Mouse (Mus musculus): Measurements from ENCODE around the gene Olfr895. TPM values are rescaled to one million over a fixed set of nuclear protein-coding genes. Genes with fewer than 3 reads are reported as not detected.

Olfr895 gene
- not detected in 2 replicates for polyA plus RNA-seq (2016; fragmentation: Nextera tagmentation; extraction: Ambion mirVana)

GRCm38 (mm10) chr9:38267551-38267950 is at the start of gene Olfr895:
Gene Olfr895 (plus strand): TSS chr9:38267851.
- ATAC-seq (ENCODE audit: low FRiP score): no peak
- Histone ChIP-seq H3K4me1 (no peaks in the 10 kb centered on the region), H3K27ac (no peak within 1 kb of the TSS), H3K9ac (no peak within 1 kb of the TSS), H3K4me2 (no peak within 1 kb of the TSS), H3K4me3 (replicated peaks) (no peak within 1 kb of the TSS), H3K36me3 (replicated peaks) (no peaks in the 10 kb centered on the region), H3K9me3 (no peaks in the 10 kb centered on the region), H3K27me3 (no peaks in the 10 kb centered on the region)

- no peaks in the 10 kb centered on the region for H3K36me3 ChIP-seq (replicated peaks)
- no peaks in the 10 kb centered on the region for H3K4me1 ChIP-seq
- H3K27me3 ChIP-seq: no peaks in the 10 kb centered on the region
- ATAC-seq (ENCODE audit: low FRiP score): no peak
- no peaks in the 10 kb centered on the region for H3K9me3 ChIP-seq
- H3K4me2 ChIP-seq: no peak within 1 kb of the TSS
- H3K9ac ChIP-seq: no peak within 1 kb of the TSS
- no peak within 1 kb of the TSS for H3K27ac ChIP-seq
- H3K4me3 ChIP-seq (replicated peaks): no peak within 1 kb of the TSS
Measured at GRCm38 (mm10) chr9:38252474-38252873, 15.2 kb upstream of the Olfr895 start, which contains the start of gene Olfr143. Gene Olfr143 (plus strand): TSS chr9:38252774.

- WGBS: 88% methylated on average over 1 of the region's 1 CpGs
- Histone ChIP-seq H3K4me1 (no peaks in the 10 kb centered on the region), H3K36me3 (replicated peaks) (no peaks in the 10 kb centered on the region)
Measured at GRCm38 (mm10) chr9:38290807-38291206, 23.2 kb downstream of the Olfr895 start, which contains the start of gene Olfr896-ps1. Gene Olfr896-ps1 (plus strand): TSS chr9:38291107.

More at GRCm38 (mm10) chr9:38290807-38291206, 23.2 kb downstream of the Olfr895 start, which contains the start of gene Olfr896-ps1:
- H3K4me2 ChIP-seq: no peak within 1 kb of the TSS
- H3K9me3 ChIP-seq: no peaks in the 10 kb centered on the region
- no peak within 1 kb of the TSS for H3K9ac ChIP-seq
- H3K27me3 ChIP-seq: no peaks in the 10 kb centered on the region
- H3K27ac ChIP-seq: no peak within 1 kb of the TSS
- ATAC-seq (ENCODE audit: low FRiP score): no peak
- no peak within 1 kb of the TSS for H3K4me3 ChIP-seq (replicated peaks)

Other genes starting within 250 kb of the Olfr895 start
- gene Olfr883, start 242.0 kb upstream of the Olfr895 start, polyA plus RNA-seq (2016; fragmentation: Nextera tagmentation; extraction: Ambion mirVana): not detected in 2 replicates
- not detected in 2 replicates for gene Olfr884, start 221.3 kb upstream of the Olfr895 start, polyA plus RNA-seq (2016; fragmentation: Nextera tagmentation; extraction: Ambion mirVana)
- gene Olfr885, start 206.5 kb upstream of the Olfr895 start, polyA plus RNA-seq (2016; fragmentation: Nextera tagmentation; extraction: Ambion mirVana): not detected in 2 replicates
- not detected in 2 replicates for gene Olfr887, start 183.8 kb upstream of the Olfr895 start, polyA plus RNA-seq (2016; fragmentation: Nextera tagmentation; extraction: Ambion mirVana)
- gene Olfr888, start 159.7 kb upstream of the Olfr895 start, polyA plus RNA-seq (2016; fragmentation: Nextera tagmentation; extraction: Ambion mirVana): not detected in 2 replicates
- gene Olfr889, start 152.7 kb upstream of the Olfr895 start, polyA plus RNA-seq (2016; fragmentation: Nextera tagmentation; extraction: Ambion mirVana): 0.08 and 0.09 TPM in 2 replicates
- not detected in 2 replicates for gene Olfr890, start 125.3 kb upstream of the Olfr895 start, polyA plus RNA-seq (2016; fragmentation: Nextera tagmentation; extraction: Ambion mirVana)
- not detected in 2 replicates for gene Olfr891, start 87.0 kb upstream of the Olfr895 start, polyA plus RNA-seq (2016; fragmentation: Nextera tagmentation; extraction: Ambion mirVana)
- not detected in 2 replicates for gene Olfr893, start 59.5 kb upstream of the Olfr895 start, polyA plus RNA-seq (2016; fragmentation: Nextera tagmentation; extraction: Ambion mirVana)
- gene Olfr894, start 49.8 kb upstream of the Olfr895 start, polyA plus RNA-seq (2016; fragmentation: Nextera tagmentation; extraction: Ambion mirVana): not detected in 2 replicates
- not detected in 2 replicates for gene Olfr143, start 15.1 kb upstream of the Olfr895 start, polyA plus RNA-seq (2016; fragmentation: Nextera tagmentation; extraction: Ambion mirVana)
- not detected in 2 replicates for gene Olfr896-ps1, start 23.3 kb downstream of the Olfr895 start, polyA plus RNA-seq (2016; fragmentation: Nextera tagmentation; extraction: Ambion mirVana)
- gene Olfr25, start 61.2 kb downstream of the Olfr895 start, polyA plus RNA-seq (2016; fragmentation: Nextera tagmentation; extraction: Ambion mirVana): not detected in 2 replicates
- not detected in 2 replicates for gene Olfr898, start 80.6 kb downstream of the Olfr895 start, polyA plus RNA-seq (2016; fragmentation: Nextera tagmentation; extraction: Ambion mirVana)
- gene Olfr250, start 99.0 kb downstream of the Olfr895 start, polyA plus RNA-seq (2016; fragmentation: Nextera tagmentation; extraction: Ambion mirVana): not detected in 2 replicates
- not detected in 2 replicates for gene Olfr251, start 109.2 kb downstream of the Olfr895 start, polyA plus RNA-seq (2016; fragmentation: Nextera tagmentation; extraction: Ambion mirVana)
- gene Olfr147, start 133.8 kb downstream of the Olfr895 start, polyA plus RNA-seq (2016; fragmentation: Nextera tagmentation; extraction: Ambion mirVana): not detected in 2 replicates
- gene Olfr901, start 161.6 kb downstream of the Olfr895 start, polyA plus RNA-seq (2016; fragmentation: Nextera tagmentation; extraction: Ambion mirVana): not detected in 2 replicates
- gene Olfr902, start 179.8 kb downstream of the Olfr895 start, polyA plus RNA-seq (2016; fragmentation: Nextera tagmentation; extraction: Ambion mirVana): not detected in 2 replicates
- not detected in 2 replicates for gene Olfr904, start 195.3 kb downstream of the Olfr895 start, polyA plus RNA-seq (2016; fragmentation: Nextera tagmentation; extraction: Ambion mirVana)
- not detected in 2 replicates for gene Olfr905, start 203.3 kb downstream of the Olfr895 start, polyA plus RNA-seq (2016; fragmentation: Nextera tagmentation; extraction: Ambion mirVana)
- gene Olfr906, start 219.2 kb downstream of the Olfr895 start, polyA plus RNA-seq (2016; fragmentation: Nextera tagmentation; extraction: Ambion mirVana): not detected in 2 replicates
- not detected in 2 replicates for gene Olfr907, start 227.9 kb downstream of the Olfr895 start, polyA plus RNA-seq (2016; fragmentation: Nextera tagmentation; extraction: Ambion mirVana)